In the genomic region with DNA sequence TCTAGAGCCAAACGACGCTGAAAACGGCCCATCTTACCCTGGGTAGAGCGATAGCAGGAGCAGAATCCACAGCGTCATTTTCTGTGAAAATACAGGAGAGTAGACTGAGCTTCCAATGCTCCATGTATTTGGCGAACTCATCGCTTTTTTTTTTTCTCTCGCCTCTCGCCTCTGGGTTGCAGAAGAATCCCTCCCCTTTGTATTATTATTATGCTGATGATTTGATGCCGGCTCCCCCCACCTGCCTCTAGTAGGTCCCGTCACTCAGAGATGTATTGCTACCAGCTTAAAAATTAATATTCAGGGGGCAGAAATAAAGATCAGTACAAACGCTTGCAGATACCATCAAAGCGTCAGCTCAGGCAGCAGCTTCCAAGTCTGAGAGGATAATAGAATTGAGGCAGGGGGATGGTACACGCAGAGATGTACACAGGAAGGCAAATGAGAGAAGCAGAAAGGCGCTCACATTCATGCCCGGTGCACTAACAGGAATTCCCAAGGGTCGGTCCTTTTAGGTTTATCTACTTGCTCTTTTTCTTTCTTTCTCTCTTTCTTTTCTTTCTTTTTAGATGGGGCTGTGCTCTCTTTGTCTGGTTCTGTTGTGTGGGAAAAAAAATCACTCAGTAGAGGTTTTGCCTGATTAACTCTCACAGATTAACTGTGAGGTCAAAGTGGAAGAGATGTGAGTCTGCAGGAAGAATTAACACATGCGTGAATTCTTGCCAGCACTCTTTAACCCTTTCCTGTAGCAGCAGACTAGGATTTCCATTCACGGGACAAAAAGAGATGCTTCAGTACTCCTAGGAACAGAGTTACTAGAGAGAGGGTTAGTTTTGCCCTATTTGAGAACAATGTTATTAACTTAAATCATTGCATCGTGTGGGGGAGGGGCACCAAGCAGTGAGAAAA, we compare ENCODE assay signal across 9 mouse cellular contexts. TPM values are rescaled to one million over a fixed set of nuclear protein-coding genes. Genes with fewer than 3 reads are reported as not detected.
DNase-seq lines count a peak whose midpoint lies in the region; ATAC-seq and TF ChIP-seq lines count a peak whose summit lies in the region.
"Had no signal": no experiment of that assay in that cellular context is flagged by ENCODE, and none has a peak within 500 bp of the region (broad histone marks: within the 10 kb centered on the region; RNA-seq: fewer than 3 reads in every experiment).

A gene (minus strand): TSS at position 668 of the 909 bp plus-strand sequence.

- no peak within 1 kb of the TSS for H3K4me2 ChIP-seq in heart, embryonic 12.5 days

- H3K27ac ChIP-seq in cortical plate, adult 2 months (ENCODE audit: insufficient read depth, low read length) = peak within 1 kb of the TSS; percentile 96
- H3K27ac ChIP-seq in heart, embryonic 12.5 days (ENCODE audit: poor library complexity, severe bottlenecking) = no peak within 1 kb of the TSS

- no peak within 1 kb of the TSS for H3K9ac ChIP-seq in heart, embryonic 12.5 days

- no peaks in the 10 kb centered on the region for H3K36me3 ChIP-seq in heart, embryonic 12.5 days

- H3K4me3 ChIP-seq in cortical plate, adult 2 months (ENCODE audit: insufficient read depth, low read length) = peak within 1 kb of the TSS; percentile 81
- no peak within 1 kb of the TSS for H3K4me3 ChIP-seq in heart, embryonic 12.5 days
- H3K4me3 ChIP-seq: erythroblast, embryonic 14.5 days had no signal

- no peak for ATAC-seq in heart, embryonic 12.5 days (ENCODE audit: insufficient number of reproducible peaks, low FRiP score)

- no peaks in the 10 kb centered on the region for H3K9me3 ChIP-seq in heart, embryonic 12.5 days (replicated peaks)

- intact Hi-C loops in left cerebral cortex, postnatal 10 days (cut with DNase I) = no loop called here

- peak; percentile 48 for TF ChIP-seq POLR2A in cortical plate, adult 2 months (IDR thresholded peaks at IDR 0.05; ENCODE audit: extremely low read depth, insufficient read depth, low read length)

- no peak for TF ChIP-seq CTCF in cortical plate, adult 2 months (IDR thresholded peaks at IDR 0.05; ENCODE audit: extremely low read depth, insufficient read depth, low read length)

- peak; percentile 20 to 24 for DNase-seq in frontal cortex, postnatal 10 days (ENCODE audit: low spot score in 2 of 2)
- DNase-seq in left cerebral cortex, postnatal 10 days (ENCODE audit: extremely low spot score in 1 of 2, low spot score in 2 of 2) = peak; percentile 28 to 36
- DNase-seq in right cerebral cortex, adult 2 months (ENCODE audit: low spot score in 2 of 2) = peak; percentile 53 to 57
- DNase-seq in urinary bladder, postnatal 4 days (ENCODE audit: low spot score in 2 of 2) = no peak
- no peak for DNase-seq in ovary, postnatal 10 days (ENCODE audit: low spot score)
- DNase-seq in Muller cell, postnatal 12 days (ENCODE audit: inconsistent ontology term) = no peak

- H3K27me3 ChIP-seq in heart, embryonic 12.5 days (replicated peaks) = peaks cover 10% of the 10 kb centered on the region; the same call in 1 of the 2 replicates

- peaks cover 3% of the 10 kb centered on the region; the same call in 1 of the 2 replicates for H3K4me1 ChIP-seq in cortical plate, adult 2 months (ENCODE audit: control insufficient read depth, insufficient read depth, low read length)
- no peaks in the 10 kb centered on the region for H3K4me1 ChIP-seq in heart, embryonic 12.5 days (replicated peaks)

- WGBS in heart, embryonic 12.5 days = 9% methylated on average over 20 of the region's 20 CpGs

RNA-seq across cellular contexts. Expression of the gene that starts here (rescaled TPM):
- polyA plus RNA-seq in cortical plate, adult 2 months (2012; rRNA removed) = 129 and 146 TPM in 2 replicates
- total RNA-seq in left cerebral cortex, postnatal 10 days (2021) = 100 to 1,000 TPM; 156 to 161 TPM
- polyA plus RNA-seq in heart, embryonic 12.5 days (2016; fragmentation: Nextera tagmentation; extraction: Ambion mirVana) = not detected in 2 replicates
- polyA plus RNA-seq: erythroblast, embryonic 14.5 days had no signal

Comparison
In these comparisons a context has a peak if more than half of its experiments do, and no peak if none do; other contexts are left out.
1. RNA of the gene that starts here (polyA plus RNA-seq): 129 to 146 TPM in cortical plate, adult 2 months; not detected in heart, embryonic 12.5 days; every median in the first group is over 100 times any median in the second.
2. DNase-seq: peak in frontal cortex, postnatal 10 days (2 of 2), left cerebral cortex, postnatal 10 days (2 of 2) and right cerebral cortex, adult 2 months (2 of 2); none in urinary bladder, postnatal 4 days (0 of 2), ovary, postnatal 10 days (single experiment) and Muller cell, postnatal 12 days (single experiment).